Mouse (Mus musculus): ENCODE results near the gene Gm33543.

GRCm38 (mm10) chr10:95818506-95818905 lies 24.2 kb downstream of the Gm33543 start:
- TF ChIP-seq POLR2A (IDR thresholded peaks at IDR 0.05; ENCODE audit: low read depth, low read length) (no peak), CTCF (conservative IDR thresholded peaks at IDR 0.05 in 1 of 2, IDR thresholded peaks at IDR 0.05 in 1 of 2; ENCODE audit: low read depth in 2 of 2, low read length in 2 of 2) (no peak), USF1 (IDR thresholded peaks at IDR 0.05; ENCODE audit: low read depth, low read length) (no peak), EP300 (IDR thresholded peaks at IDR 0.05; ENCODE audit: low read length) (no peak), CHD1 (IDR thresholded peaks at IDR 0.05; ENCODE audit: low read depth, low read length) (no peak), HCFC1 (IDR thresholded peaks at IDR 0.05; ENCODE audit: low read depth, low read length) (no peak), ZKSCAN1 (IDR thresholded peaks at IDR 0.05; ENCODE audit: borderline replicate concordance, low read depth, low read length) (no peak), MAFK (IDR thresholded peaks at IDR 0.05; ENCODE audit: insufficient replicate concordance, low read length) (no peak), JUN (IDR thresholded peaks at IDR 0.05; ENCODE audit: insufficient read depth, low read depth, low read length) (no peak), POLR2AphosphoS2 (IDR thresholded peaks at IDR 0.05; ENCODE audit: low read depth, low read length) (no peak), MEF2A (IDR thresholded peaks at IDR 0.05; ENCODE audit: borderline replicate concordance, low read depth, low read length) (no peak), MAX (IDR thresholded peaks at IDR 0.05; ENCODE audit: low read length) (no peak), RAD21 (IDR thresholded peaks at IDR 0.05; ENCODE audit: low read depth, low read length) (no peak)

Measured in CH12.LX (cell line).